Mouse (Mus musculus) embryonic fibroblast, embryonic 13.5 days (primary cell): Measurements from ENCODE around the gene Gm28038. TPM values are rescaled to one million over a fixed set of nuclear protein-coding genes. Genes with fewer than 3 reads are reported as not detected.

Source experiments
- H3K27ac ChIP-seq: 2 replicates; pipeline ENCODE4 v1.5.1; 2012; ENCODE audit warnings: low read length, control low read depth, inconsistent platforms; ENCODE audit not compliant: insufficient read depth
- H3K4me1 ChIP-seq: 2 replicates; pipeline ENCODE4 v1.6.1; 2011; ENCODE audit warnings: low read length; ENCODE audit not compliant: control insufficient read depth, insufficient read depth
- H3K4me3 ChIP-seq: 2 replicates; pipeline ENCODE4 v1.5.1; 2011; ENCODE audit warnings: mild to moderate bottlenecking, control low read depth, low read length; ENCODE audit not compliant: insufficient read depth
- CTCF ChIP-seq: IDR thresholded peaks from 2 replicates; pipeline ENCODE4 v1.5.1; 2011; ENCODE audit warnings: mild to moderate bottlenecking, control low read depth, low read length, moderate library complexity, borderline replicate concordance; ENCODE audit not compliant: insufficient read depth
- POLR2A ChIP-seq: IDR thresholded peaks from 2 replicates; pipeline ENCODE4 v1.6.1; 2011; ENCODE audit warnings: low read depth, mild to moderate bottlenecking, control low read depth, low read length, moderate library complexity
- polyA plus RNA-seq: library from polyadenylated mRNA; stranded (reverse); fragments of >200 nt; gene quantifications from 2 replicates; pipeline ENCODE4 v1.2.4, GENCODE M21; 2011; ENCODE audit warnings: low read depth; ENCODE audit not compliant: missing spikeins, insufficient read length

Gene Gm28038
- polyA plus RNA-seq, 1 experiment = 57.8 TPM

- no peaks in the 10 kb centered on the region for H3K4me1 ChIP-seq
- no peak overlapping the region for H3K27ac ChIP-seq
- TF ChIP-seq CTCF (no peak), POLR2A (no peak)
- no peak overlapping the region for H3K4me3 ChIP-seq
Observed at GRCm38 (mm10) chr2:30337179-30337578, 56.3 kb downstream of the Gm28038 start.

GRCm38 (mm10) chr2:30342061-30342460 lies 61.2 kb downstream of the Gm28038 start:
- H3K4me1 ChIP-seq = no peaks in the 10 kb centered on the region
- H3K4me3 ChIP-seq = no peak overlapping the region
- no peak overlapping the region for H3K27ac ChIP-seq
- no peak for TF ChIP-seq CTCF
- no peak for TF ChIP-seq POLR2A

- no peak for TF ChIP-seq POLR2A
- TF ChIP-seq CTCF = no peak
- Histone ChIP-seq H3K4me1 (no peaks in the 10 kb centered on the region), H3K4me3 (no peak overlapping the region), H3K27ac (no peak overlapping the region)
Observed at GRCm38 (mm10) chr2:30342544-30342943, 61.7 kb downstream of the Gm28038 start.

- Histone ChIP-seq H3K4me3 (no peak overlapping the region), H3K4me1 (no peaks in the 10 kb centered on the region), H3K27ac (no peak overlapping the region)
- TF ChIP-seq POLR2A = no peak
- no peak for TF ChIP-seq CTCF
Observed at GRCm38 (mm10) chr2:30343601-30344137, 62.8 kb downstream of the Gm28038 start.

GRCm38 (mm10) chr2:30345971-30346676 lies 65.3 kb downstream of the Gm28038 start:
- Histone ChIP-seq H3K4me3 (no peak overlapping the region), H3K4me1 (no peaks in the 10 kb centered on the region; the same call in 1 of the 2 replicates), H3K27ac (no peak overlapping the region)
- TF ChIP-seq CTCF (no peak), POLR2A (no peak)

- no peak overlapping the region for H3K4me3 ChIP-seq
- TF ChIP-seq POLR2A = no peak
- TF ChIP-seq CTCF = no peak
- no peaks in the 10 kb centered on the region; the same call in 1 of the 2 replicates for H3K4me1 ChIP-seq
- no peak overlapping the region for H3K27ac ChIP-seq
Observed at GRCm38 (mm10) chr2:30349196-30349595, 68.4 kb downstream of the Gm28038 start.

Other genes starting within 250 kb of the Gm28038 start
- 9.2 and 10.8 TPM in 2 replicates for gene Wdr34, start 232.2 kb upstream of the Gm28038 start, polyA plus RNA-seq
- gene Set, start 223.7 kb upstream of the Gm28038 start, polyA plus RNA-seq = 457 and 582 TPM in 2 replicates
- gene Pkn3, start 203.4 kb upstream of the Gm28038 start, polyA plus RNA-seq = 6.5 and 8.2 TPM in 2 replicates
- gene Zdhhc12, start 187.4 kb upstream of the Gm28038 start, polyA plus RNA-seq = 26.8 and 30.5 TPM in 2 replicates
- gene Zer1, start 156.5 kb upstream of the Gm28038 start, polyA plus RNA-seq = 15.2 and 21.4 TPM in 2 replicates
- 39.8 and 41.0 TPM in 2 replicates for gene Tbc1d13, start 147.3 kb upstream of the Gm28038 start, polyA plus RNA-seq
- 4.7 and 6.2 TPM in 2 replicates for gene Endog, start 109.5 kb upstream of the Gm28038 start, polyA plus RNA-seq
- gene Spout1, start 102.6 kb upstream of the Gm28038 start, polyA plus RNA-seq = 20.7 and 22.8 TPM in 2 replicates
- 4.7 and 5.2 TPM in 2 replicates for gene Kyat1, start 75.2 kb upstream of the Gm28038 start, polyA plus RNA-seq
- 40.7 and 41.7 TPM in 2 replicates for gene Lrrc8a, start 43.3 kb upstream of the Gm28038 start, polyA plus RNA-seq
- 2.3 and 5.8 TPM in 2 replicates for gene Gm28035, start 40.5 kb upstream of the Gm28038 start, polyA plus RNA-seq
- 81.8 and 101 TPM in 2 replicates for gene Phyhd1, start 14.8 kb upstream of the Gm28038 start, polyA plus RNA-seq
- gene Dolk, start 5.3 kb downstream of the Gm28038 start, polyA plus RNA-seq = 20.0 and 20.7 TPM in 2 replicates
- 49.0 and 53.0 TPM in 2 replicates for gene Nup188, start 5.4 kb downstream of the Gm28038 start, polyA plus RNA-seq
- gene Sh3glb2, start 78.3 kb downstream of the Gm28038 start, polyA plus RNA-seq = 38.8 and 39.7 TPM in 2 replicates
- 15.9 and 16.4 TPM in 2 replicates for gene Miga2, start 83.2 kb downstream of the Gm28038 start, polyA plus RNA-seq
- 26.6 and 33.8 TPM in 2 replicates for gene Dolpp1, start 111.2 kb downstream of the Gm28038 start, polyA plus RNA-seq
- 22.3 and 29.1 TPM in 2 replicates for gene Crat, start 134.8 kb downstream of the Gm28038 start, polyA plus RNA-seq
- 126 and 137 TPM in 2 replicates for gene Ptpa, start 135.0 kb downstream of the Gm28038 start, polyA plus RNA-seq
- 17.1 and 18.1 TPM in 2 replicates for gene Ier5l, start 193.2 kb downstream of the Gm28038 start, polyA plus RNA-seq